Mouse (Mus musculus) left cerebral cortex, adult 2 months (tissue): ENCODE results near the gene Msi2. TPM values are rescaled to one million over a fixed set of nuclear protein-coding genes. Genes with fewer than 3 reads are reported as not detected.
A peak's percentile ranks its signal among the peaks of the same experiment; 100 is the strongest.

Experiments used
- DNase-seq, 2 experiments: peaks; one replicate each; pipeline ENCODE4 v3.0.0; 2021 to 2022; ENCODE audit warnings: low spot score in 2 of 2, mixed read lengths in 1 of 2; ENCODE audit errors: extremely low spot score in 1 of 2
- H3K27ac ChIP-seq: fragments of 200-600 bp; 2 replicates; pipeline ENCODE4 v1.8.1; 2022
- H3K4me3 ChIP-seq: fragments of 200-600 bp; 2 replicates; pipeline ENCODE4 v1.8.1; 2022
- CTCF ChIP-seq: fragments of 200-600 bp; IDR thresholded peaks from 2 replicates; pipeline ENCODE4 v1.8.1; 2022; ENCODE audit warnings: antibody characterized with exemption, mild to moderate bottlenecking, moderate library complexity
- intact Hi-C: fragments of 180-260 bp; cut with DNase I; formaldehyde crosslinking; loops from one replicate; pipeline ENCODE4 v1.15.1; 2025
- microRNA-seq, 2 experiments: library from miRNA; unstranded; fragments of <30 nt; microRNA quantifications; one replicate each; pipeline ENCODE4 v1.2.0; 2021
- total RNA-seq, 2 experiments: library from RNA; stranded (reverse); gene quantifications; 2 replicates each; pipeline ENCODE4 v1.2.3; 2021

The Msi2 gene
- total RNA-seq, 2 experiments from 2014 or later, result 126 to 140 TPM

- intact Hi-C loops, result loop anchor here (5.0 kb wide), 1 partner anchor 121 kb away; no protein-coding TSS in a partner anchor
- peak; percentile 18 to 22 for DNase-seq
- TF ChIP-seq CTCF, result peak; percentile 66
- H3K27ac ChIP-seq, result no peak overlapping the region
- H3K4me3 ChIP-seq, result no peak overlapping the region
Observed at GRCm38 (mm10) chr11:88291688-88292087, 426.6 kb downstream of the Msi2 start.

- intact Hi-C loops, result loop anchor here (5.0 kb wide), 1 partner anchor 121 kb away; no protein-coding TSS in a partner anchor
- H3K4me3 ChIP-seq, result no peak overlapping the region
- DNase-seq, result no peak
- TF ChIP-seq CTCF, result no peak
- H3K27ac ChIP-seq, result no peak overlapping the region
Observed at GRCm38 (mm10) chr11:88291245-88291644, 427.1 kb downstream of the Msi2 start.

Small RNAs within 50 kb of the gene (microRNA-seq; reads per million reads assigned to microRNA genes)
- gene Mir378b, result 0.96 to 0.97 reads per million in 2 experiments

Other genes starting within 250 kb of the Msi2 start
- gene Akap1, start 146.1 kb upstream of the Msi2 start, total RNA-seq, result 10 to 100 TPM; 39.8 to 40.1 TPM
- 10 to 100 TPM; 16.2 to 17.5 TPM for gene Scpep1, start 237.0 kb upstream of the Msi2 start, total RNA-seq
- gene Elobl, start 248.4 kb upstream of the Msi2 start, total RNA-seq, result not detected